Mouse (Mus musculus) heart, embryonic 15.5 days (tissue): ENCODE measurements around the gene Atg4c. TPM values are rescaled to one million over a fixed set of nuclear protein-coding genes. Genes with fewer than 3 reads are reported as not detected.

ENCODE experiments used
- ATAC-seq: fragments of 200-750 bp; cut with Nextera tagmentation; replicated peaks from 2 replicates; pipeline ENCODE4 v1.8.0; 2017; ENCODE audit warnings: low read depth, moderate TSS enrichment; ENCODE audit not compliant: insufficient number of reproducible peaks, insufficient read depth, low FRiP score
- H3K27ac ChIP-seq: fragments of 300-500 bp; sonication (generic); 2 replicates; pipeline ENCODE4 v1.5.1; 2015; ENCODE audit warnings: mild to moderate bottlenecking, inconsistent platforms
- H3K27me3 ChIP-seq: fragments of 300-500 bp; sonication (generic); 2 replicates; pipeline ENCODE4 v1.6.1; 2015; ENCODE audit warnings: inconsistent platforms
- H3K36me3 ChIP-seq: fragments of 300-500 bp; sonication (generic); 2 replicates; pipeline ENCODE4 v1.6.1; 2015; ENCODE audit warnings: mild to moderate bottlenecking, inconsistent platforms
- H3K4me1 ChIP-seq: fragments of 300-500 bp; sonication (generic); replicated peaks from 2 replicates; pipeline ENCODE4 v1.6.1; 2015; ENCODE audit warnings: inconsistent platforms
- H3K4me2 ChIP-seq: fragments of 300-500 bp; sonication (generic); 2 replicates; pipeline ENCODE4 v1.6.1; 2015; ENCODE audit warnings: inconsistent platforms, mild to moderate bottlenecking, moderate library complexity
- H3K4me3 ChIP-seq: fragments of 300-500 bp; sonication (generic); 2 replicates; pipeline ENCODE4 v1.5.1; 2015; ENCODE audit warnings: mild to moderate bottlenecking, inconsistent platforms
- H3K9ac ChIP-seq: fragments of 300-500 bp; sonication (generic); 2 replicates; pipeline ENCODE4 v1.6.1; 2015; ENCODE audit warnings: mild to moderate bottlenecking, inconsistent platforms
- H3K9me3 ChIP-seq: fragments of 300-500 bp; sonication (generic); replicated peaks from 2 replicates; pipeline ENCODE4 v1.6.1; 2016; ENCODE audit warnings: inconsistent platforms
- WGBS: fragments of 180-500 bp; shearing (Covaris S2); methylation state at CpG from one replicate; pipeline ENCODE4 v1.1.7; 2015; ENCODE audit warnings: mixed read lengths; 5-methylcytosine and 5-hydroxymethylcytosine counted together
- polyA plus RNA-seq: library from polyadenylated mRNA; unstranded; fragments of >200 nt; fragmentation: Nextera tagmentation; extraction: Ambion mirVana; gene quantifications from 2 replicates; pipeline ENCODE4 v1.2.1, GENCODE M21; 2015

Atg4c gene
- polyA plus RNA-seq, 1 experiment from 2014 or later, result 8.7 TPM

- Histone ChIP-seq H3K9me3 (no peaks in the 10 kb centered on the region), H3K36me3 (no peaks in the 10 kb centered on the region; the same call in 1 of the 2 replicates), H3K4me2 (no peak overlapping the region), H3K27ac (no peak overlapping the region), H3K9ac (no peak overlapping the region), H3K27me3 (no peaks in the 10 kb centered on the region), H3K4me1 (no peaks in the 10 kb centered on the region), H3K4me3 (no peak overlapping the region)
- 81% methylated on average over 8 of the region's 8 CpGs for WGBS
- no peak for ATAC-seq
Observed at GRCm38 (mm10) chr4:99222221-99222620, 28.5 kb downstream of the Atg4c start.

- H3K4me1 ChIP-seq, result no peaks in the 10 kb centered on the region
- no peak overlapping the region for H3K4me2 ChIP-seq
- ATAC-seq, result no peak
- no peak overlapping the region for H3K27ac ChIP-seq
- no peaks in the 10 kb centered on the region for H3K27me3 ChIP-seq
- no peaks in the 10 kb centered on the region for H3K9me3 ChIP-seq
- H3K9ac ChIP-seq, result no peak overlapping the region
- no peaks in the 10 kb centered on the region; the same call in 1 of the 2 replicates for H3K36me3 ChIP-seq
- H3K4me3 ChIP-seq, result no peak overlapping the region
- 86% methylated on average over 2 of the region's 2 CpGs for WGBS
Observed at GRCm38 (mm10) chr4:99224790-99225189, 31.1 kb downstream of the Atg4c start.

- no peak for ATAC-seq
- H3K27me3 ChIP-seq, result no peaks in the 10 kb centered on the region
- H3K9ac ChIP-seq, result no peak overlapping the region
- no peak overlapping the region for H3K4me2 ChIP-seq
- no peaks in the 10 kb centered on the region; the same call in 1 of the 2 replicates for H3K36me3 ChIP-seq
- H3K27ac ChIP-seq, result no peak overlapping the region
- no peak overlapping the region for H3K4me3 ChIP-seq
- 63% methylated on average over 6 of the region's 6 CpGs for WGBS
- H3K4me1 ChIP-seq, result no peaks in the 10 kb centered on the region
- no peaks in the 10 kb centered on the region for H3K9me3 ChIP-seq
Observed at GRCm38 (mm10) chr4:99227226-99227625, 33.5 kb downstream of the Atg4c start.

- WGBS, result 85% methylated on average over 8 of the region's 8 CpGs
- ATAC-seq, result no peak
Observed at GRCm38 (mm10) chr4:99229371-99229770, 35.6 kb downstream of the Atg4c start.

GRCm38 (mm10) chr4:99235203-99235856, 41.6 kb downstream of the Atg4c start:
- no peaks in the 10 kb centered on the region for H3K4me1 ChIP-seq
- no peak overlapping the region for H3K4me3 ChIP-seq
- no peaks in the 10 kb centered on the region for H3K9me3 ChIP-seq
- H3K4me2 ChIP-seq, result no peak overlapping the region
- no peaks in the 10 kb centered on the region for H3K27me3 ChIP-seq
- ATAC-seq, result no peak
- WGBS, result 89% methylated on average over 8 of the region's 8 CpGs
- no peak overlapping the region for H3K9ac ChIP-seq
- no peak overlapping the region for H3K27ac ChIP-seq
- peaks cover 3% of the 10 kb centered on the region; the same call in 1 of the 2 replicates for H3K36me3 ChIP-seq

More at GRCm38 (mm10) chr4:99229371-99229770, 35.6 kb downstream of the Atg4c start:
- no peak overlapping the region for H3K27ac ChIP-seq
- no peaks in the 10 kb centered on the region for H3K4me1 ChIP-seq
- no peak overlapping the region for H3K4me3 ChIP-seq
- H3K9me3 ChIP-seq, result no peaks in the 10 kb centered on the region
- no peaks in the 10 kb centered on the region for H3K27me3 ChIP-seq
- no peaks in the 10 kb centered on the region; the same call in 1 of the 2 replicates for H3K36me3 ChIP-seq
- no peak overlapping the region for H3K4me2 ChIP-seq
- H3K9ac ChIP-seq, result no peak overlapping the region

- Histone ChIP-seq H3K4me1 (no peaks in the 10 kb centered on the region), H3K9me3 (no peaks in the 10 kb centered on the region), H3K36me3 (0 out of 2 replicates have a peak, but pooled peaks cover 3% of the 10 kb centered on the region), H3K27ac (no peak overlapping the region), H3K27me3 (no peaks in the 10 kb centered on the region), H3K9ac (no peak overlapping the region), H3K4me2 (no peak overlapping the region), H3K4me3 (no peak overlapping the region)
- WGBS, result 89% methylated on average over 2 of the region's 2 CpGs
- no peak for ATAC-seq
Observed at GRCm38 (mm10) chr4:99238305-99238704, 44.6 kb downstream of the Atg4c start.

GRCm38 (mm10) chr4:99241674-99242073, 47.9 kb downstream of the Atg4c start:
- ATAC-seq, result no peak
- Histone ChIP-seq H3K9ac (no peak overlapping the region), H3K4me3 (no peak overlapping the region), H3K27me3 (no peaks in the 10 kb centered on the region), H3K27ac (no peak overlapping the region), H3K9me3 (no peaks in the 10 kb centered on the region), H3K4me2 (no peak overlapping the region), H3K4me1 (no peaks in the 10 kb centered on the region), H3K36me3 (0 out of 2 replicates have a peak, but pooled peaks cover 3% of the 10 kb centered on the region)
- WGBS, result 55% methylated on average over 5 of the region's 5 CpGs

- Histone ChIP-seq H3K27me3 (no peaks in the 10 kb centered on the region), H3K9ac (no peak overlapping the region)
- WGBS, result 91% methylated on average over 3 of the region's 3 CpGs
Observed at GRCm38 (mm10) chr4:99249358-99249757, 55.6 kb downstream of the Atg4c start.

GRCm38 (mm10) chr4:99249826-99250225, 56.1 kb downstream of the Atg4c start:
- WGBS, result 92% methylated on average over 8 of the region's 8 CpGs
- no peak for ATAC-seq

More at GRCm38 (mm10) chr4:99249358-99249757, 55.6 kb downstream of the Atg4c start:
- no peaks in the 10 kb centered on the region for H3K36me3 ChIP-seq
- H3K4me3 ChIP-seq, result no peak overlapping the region
- no peak for ATAC-seq
- no peaks in the 10 kb centered on the region for H3K9me3 ChIP-seq
- H3K27ac ChIP-seq, result no peak overlapping the region
- H3K4me1 ChIP-seq, result no peaks in the 10 kb centered on the region
- H3K4me2 ChIP-seq, result no peak overlapping the region

GRCm38 (mm10) chr4:99252957-99253356, 59.2 kb downstream of the Atg4c start:
- H3K27ac ChIP-seq, result no peak overlapping the region
- H3K36me3 ChIP-seq, result no peaks in the 10 kb centered on the region
- H3K9ac ChIP-seq, result no peak overlapping the region
- no peak overlapping the region for H3K4me3 ChIP-seq
- no peak for ATAC-seq
- no peak overlapping the region for H3K4me2 ChIP-seq
- H3K27me3 ChIP-seq, result no peaks in the 10 kb centered on the region
- 74% methylated on average over 11 of the region's 11 CpGs for WGBS
- no peaks in the 10 kb centered on the region for H3K9me3 ChIP-seq
- no peaks in the 10 kb centered on the region for H3K4me1 ChIP-seq

More at GRCm38 (mm10) chr4:99249826-99250225, 56.1 kb downstream of the Atg4c start:
- H3K9me3 ChIP-seq, result no peaks in the 10 kb centered on the region
- H3K4me3 ChIP-seq, result no peak overlapping the region
- no peaks in the 10 kb centered on the region for H3K4me1 ChIP-seq
- no peaks in the 10 kb centered on the region for H3K36me3 ChIP-seq
- H3K27me3 ChIP-seq, result no peaks in the 10 kb centered on the region
- H3K9ac ChIP-seq, result no peak overlapping the region
- no peak overlapping the region for H3K27ac ChIP-seq
- no peak overlapping the region for H3K4me2 ChIP-seq

GRCm38 (mm10) chr4:99263191-99263590, 69.5 kb downstream of the Atg4c start:
- Histone ChIP-seq H3K9ac (no peak overlapping the region), H3K9me3 (no peaks in the 10 kb centered on the region), H3K4me2 (no peak overlapping the region), H3K36me3 (no peaks in the 10 kb centered on the region), H3K27ac (no peak overlapping the region), H3K27me3 (no peaks in the 10 kb centered on the region), H3K4me1 (no peaks in the 10 kb centered on the region), H3K4me3 (no peak overlapping the region)
- 80% methylated on average over 2 of the region's 2 CpGs for WGBS
- no peak for ATAC-seq

- Histone ChIP-seq H3K36me3 (no peaks in the 10 kb centered on the region), H3K27ac (no peak overlapping the region), H3K9me3 (no peaks in the 10 kb centered on the region), H3K9ac (no peak overlapping the region), H3K4me2 (no peak overlapping the region), H3K27me3 (no peaks in the 10 kb centered on the region), H3K4me3 (no peak overlapping the region), H3K4me1 (no peaks in the 10 kb centered on the region)
- ATAC-seq, result no peak
- WGBS, result 76% methylated on average over 11 of the region's 11 CpGs
Observed at GRCm38 (mm10) chr4:99263663-99264062, 69.9 kb downstream of the Atg4c start.
